Mouse (Mus musculus): ENCODE data around the gene Rps8. TPM values are rescaled to one million over a fixed set of nuclear protein-coding genes. Genes with fewer than 3 reads are reported as not detected.

Gene Rps8
- polyA plus RNA-seq, 1 experiment from 2014 or later, result 1,312 TPM

- Histone ChIP-seq H3K27me3 (ENCODE audit: insufficient read depth, low read length) (no peaks in the 10 kb centered on the region), H3K9me3 (ENCODE audit: low read depth, low read length) (no peaks in the 10 kb centered on the region), H3K27ac (ENCODE audit: low read depth) (no peak overlapping the region), H3K4me2 (no peak overlapping the region), H3K4me1 (ENCODE audit: insufficient read depth) (0 out of 2 replicates have a peak, but pooled peaks cover 3% of the 10 kb centered on the region), H3K9ac (no peak overlapping the region), H3K4me3 (ENCODE audit: low read depth, low read length) (no peak overlapping the region), H3K36me3 (ENCODE audit: insufficient read depth) (no peaks in the 10 kb centered on the region)
- DNase-seq, result no peak
- no peak for ATAC-seq (ENCODE audit: insufficient read depth)
- 60% methylated on average over 17 of the region's 17 CpGs for WGBS
- no peak for TF ChIP-seq CTCF (IDR thresholded peaks at IDR 0.05; ENCODE audit: low read depth)
Measured at GRCm38 (mm10) chr4:117138295-117139216, 17.5 kb downstream of the Rps8 start.

- WGBS, result 19% methylated on average over 8 of the region's 8 CpGs
- no peak for ATAC-seq (ENCODE audit: insufficient read depth)
- Histone ChIP-seq H3K27ac (ENCODE audit: low read depth) (no peak overlapping the region), H3K27me3 (ENCODE audit: insufficient read depth, low read length) (peaks cover 18% of the 10 kb centered on the region), H3K36me3 (ENCODE audit: insufficient read depth) (0 out of 2 replicates have a peak, but pooled peaks cover 4% of the 10 kb centered on the region), H3K4me2 (no peak overlapping the region), H3K9me3 (ENCODE audit: low read depth, low read length) (no peaks in the 10 kb centered on the region), H3K9ac (no peak overlapping the region), H3K4me3 (ENCODE audit: low read depth, low read length) (no peak overlapping the region), H3K4me1 (ENCODE audit: insufficient read depth) (peaks cover 14% of the 10 kb centered on the region; the same call in 1 of the 2 replicates)
- no peak for TF ChIP-seq CTCF (IDR thresholded peaks at IDR 0.05; ENCODE audit: low read depth)
- DNase-seq, result no peak
Measured at GRCm38 (mm10) chr4:117136034-117136433, 20.0 kb downstream of the Rps8 start.

- no peak for TF ChIP-seq CTCF (IDR thresholded peaks at IDR 0.05; ENCODE audit: low read depth)
- Histone ChIP-seq H3K9me3 (ENCODE audit: low read depth, low read length) (no peaks in the 10 kb centered on the region), H3K27ac (ENCODE audit: low read depth) (no peak overlapping the region), H3K4me1 (ENCODE audit: insufficient read depth) (peaks cover 14% of the 10 kb centered on the region; the same call in 1 of the 2 replicates), H3K27me3 (ENCODE audit: insufficient read depth, low read length) (peaks cover 18% of the 10 kb centered on the region), H3K4me2 (peak overlapping the region; percentile 100), H3K4me3 (ENCODE audit: low read depth, low read length) (0 out of 2 replicates have a peak overlapping the region, but pooled peaks have one; percentile 85), H3K9ac (no peak overlapping the region), H3K36me3 (ENCODE audit: insufficient read depth) (peaks cover 4% of the 10 kb centered on the region; the same call in 1 of the 2 replicates)
- DNase-seq (no peak), ATAC-seq (ENCODE audit: insufficient read depth) (no peak)
- WGBS, result 21% methylated on average over 2 of the region's 2 CpGs
Measured at GRCm38 (mm10) chr4:117134601-117134995, 21.4 kb downstream of the Rps8 start.

GRCm38 (mm10) chr4:117133817-117134600 lies 22.0 kb downstream of the Rps8 start, which contains the start of gene Plk3:
Plk3 (minus strand) TSS chr4:117133963.
- Histone ChIP-seq H3K27ac (ENCODE audit: low read depth) (no peak within 1 kb of the TSS), H3K9ac (peak within 1 kb of the TSS; percentile 73), H3K9me3 (ENCODE audit: low read depth, low read length) (no peaks in the 10 kb centered on the region), H3K4me1 (ENCODE audit: insufficient read depth) (peaks cover 14% of the 10 kb centered on the region; the same call in 1 of the 2 replicates), H3K27me3 (ENCODE audit: insufficient read depth, low read length) (peaks cover 18% of the 10 kb centered on the region), H3K4me3 (ENCODE audit: low read depth, low read length) (peak within 1 kb of the TSS; percentile 85), H3K4me2 (peak within 1 kb of the TSS; percentile 100), H3K36me3 (ENCODE audit: insufficient read depth) (peaks cover 4% of the 10 kb centered on the region; the same call in 1 of the 2 replicates)
- DNase-seq (peak; percentile 98), ATAC-seq (ENCODE audit: insufficient read depth) (peak; percentile 90)
- 2% methylated on average over 39 of the region's 48 CpGs for WGBS
- peak; percentile 27; the same call in 1 of the 2 replicates for TF ChIP-seq CTCF (IDR thresholded peaks at IDR 0.05; ENCODE audit: low read depth)

- ATAC-seq (ENCODE audit: insufficient read depth), result peak; percentile 51
- peaks cover 9% of the 10 kb centered on the region; the same call in 1 of the 2 replicates for H3K36me3 ChIP-seq (ENCODE audit: insufficient read depth)
- peak overlapping the region; percentile 73 for H3K9ac ChIP-seq
- peak; percentile 42 for DNase-seq
- peak overlapping the region; percentile 85 for H3K4me3 ChIP-seq (ENCODE audit: low read depth, low read length)
- H3K9me3 ChIP-seq (ENCODE audit: low read depth, low read length), result no peaks in the 10 kb centered on the region
- H3K27me3 ChIP-seq (ENCODE audit: insufficient read depth, low read length), result peaks cover 18% of the 10 kb centered on the region
- TF ChIP-seq CTCF (IDR thresholded peaks at IDR 0.05; ENCODE audit: low read depth), result no peak
- WGBS, result under 1% methylated on average over 42 of the region's 42 CpGs
- no peak overlapping the region for H3K27ac ChIP-seq (ENCODE audit: low read depth)
- H3K4me1 ChIP-seq (ENCODE audit: insufficient read depth), result peaks cover 14% of the 10 kb centered on the region; the same call in 1 of the 2 replicates
- peak overlapping the region; percentile 100 for H3K4me2 ChIP-seq
Measured at GRCm38 (mm10) chr4:117133366-117133796, 22.7 kb downstream of the Rps8 start.

- TF ChIP-seq CTCF (IDR thresholded peaks at IDR 0.05; ENCODE audit: low read depth), result no peak
- ATAC-seq (ENCODE audit: insufficient read depth) (no peak), DNase-seq (no peak)
- Histone ChIP-seq H3K4me2 (peak overlapping the region; percentile 100), H3K36me3 (ENCODE audit: insufficient read depth) (peaks cover 14% of the 10 kb centered on the region; the same call in 1 of the 2 replicates), H3K9me3 (ENCODE audit: low read depth, low read length) (no peaks in the 10 kb centered on the region), H3K4me1 (ENCODE audit: insufficient read depth) (peaks cover 14% of the 10 kb centered on the region; the same call in 1 of the 2 replicates), H3K4me3 (ENCODE audit: low read depth, low read length) (peak overlapping the region; percentile 85), H3K27ac (ENCODE audit: low read depth) (no peak overlapping the region), H3K9ac (peak overlapping the region; percentile 73; the same call in 1 of the 2 replicates), H3K27me3 (ENCODE audit: insufficient read depth, low read length) (peaks cover 18% of the 10 kb centered on the region)
- 19% methylated on average over 11 of the region's 11 CpGs for WGBS
Measured at GRCm38 (mm10) chr4:117132794-117133143, 23.3 kb downstream of the Rps8 start.

Data from lung, embryonic 14.5 days (tissue).